Mouse (Mus musculus): ENCODE data around the gene Gm11939.
A peak's percentile ranks its signal among the peaks of the same experiment; 100 is the strongest.
"Not testable (repeated sequence)": the region's sequence is repeated elsewhere in the genome, so short reads cannot be mapped to it uniquely, and the experiment has no call there.

Gene Gm11939

GRCm38 (mm10) chr11:99559366-99559765, at the start of gene Gm11939:
Gene Gm11939, minus strand, starts transcription at chr11:99559466.
- DNase-seq (ENCODE audit: low read depth, low spot score): no peak

GRCm38 (mm10) chr11:99603208-99603607, 43.9 kb upstream of the Gm11939 start, which contains the start of gene Gm11938:
Gene Gm11938, minus strand, starts transcription at chr11:99603308.
- DNase-seq (ENCODE audit: low read depth, low spot score): not testable (repeated sequence)

- not testable (repeated sequence) for DNase-seq (ENCODE audit: low read depth, low spot score)
Measured at GRCm38 (mm10) chr11:99597742-99598141, 38.5 kb upstream of the Gm11939 start, which contains the start of gene Krtap9-3. Gene Krtap9-3, minus strand, starts transcription at chr11:99598105.

- no peak for DNase-seq (ENCODE audit: low read depth, low spot score)
Measured at GRCm38 (mm10) chr11:99590981-99591380, 31.7 kb upstream of the Gm11939 start, which contains the start of gene Krtap1-3. Gene Krtap1-3, minus strand, starts transcription at chr11:99591339.

- DNase-seq (ENCODE audit: low read depth, low spot score): no peak
Measured at GRCm38 (mm10) chr11:99585096-99585495, 25.8 kb upstream of the Gm11939 start.

- no peak for DNase-seq (ENCODE audit: low read depth, low spot score)
Measured at GRCm38 (mm10) chr11:99583245-99583704, 24.0 kb upstream of the Gm11939 start, which contains the start of gene Krtap1-4. Gene Krtap1-4, minus strand, starts transcription at chr11:99583654.

- DNase-seq (ENCODE audit: low read depth, low spot score): no peak
Measured at GRCm38 (mm10) chr11:99581564-99581963, 22.3 kb upstream of the Gm11939 start.

- DNase-seq (ENCODE audit: low read depth, low spot score): no peak
Measured at GRCm38 (mm10) chr11:99581051-99581450, 21.8 kb upstream of the Gm11939 start.

GRCm38 (mm10) chr11:99580636-99581035, 21.4 kb upstream of the Gm11939 start, which contains the start of gene Krtap1-5:
Gene Krtap1-5, minus strand, starts transcription at chr11:99581016.
- DNase-seq (ENCODE audit: low read depth, low spot score): no peak

GRCm38 (mm10) chr11:99574106-99574505, 14.8 kb upstream of the Gm11939 start:
- peak; percentile 73 for DNase-seq (ENCODE audit: low read depth, low spot score)

GRCm38 (mm10) chr11:99573164-99573563, 13.9 kb upstream of the Gm11939 start:
- DNase-seq (ENCODE audit: low read depth, low spot score): no peak

GRCm38 (mm10) chr11:99566530-99566929, 7.3 kb upstream of the Gm11939 start, which contains the start of gene Krtap3-1:
Gene Krtap3-1, minus strand, starts transcription at chr11:99566630.
- no peak for DNase-seq (ENCODE audit: low read depth, low spot score)

GRCm38 (mm10) chr11:99562580-99562979, 3.3 kb upstream of the Gm11939 start:
- DNase-seq (ENCODE audit: low read depth, low spot score): no peak

- no peak for DNase-seq (ENCODE audit: low read depth, low spot score)
Measured at GRCm38 (mm10) chr11:99557976-99558745, 1.1 kb downstream of the Gm11939 start.

- no peak for DNase-seq (ENCODE audit: low read depth, low spot score)
Measured at GRCm38 (mm10) chr11:99556753-99557152, 2.5 kb downstream of the Gm11939 start, which contains the start of gene Krtap3-2. Gene Krtap3-2, minus strand, starts transcription at chr11:99556853.

- no peak for DNase-seq (ENCODE audit: low read depth, low spot score)
Measured at GRCm38 (mm10) chr11:99556195-99556594, 3.1 kb downstream of the Gm11939 start.

GRCm38 (mm10) chr11:99550765-99551164, 8.5 kb downstream of the Gm11939 start, which contains the start of gene Krtap3-3:
Gene Krtap3-3, minus strand, starts transcription at chr11:99550865.
- no peak for DNase-seq (ENCODE audit: low read depth, low spot score)

GRCm38 (mm10) chr11:99547892-99548291, 11.4 kb downstream of the Gm11939 start:
- DNase-seq (ENCODE audit: low read depth, low spot score): peak; percentile 11

GRCm38 (mm10) chr11:99539721-99540120, 19.5 kb downstream of the Gm11939 start:
- no peak for DNase-seq (ENCODE audit: low read depth, low spot score)

- DNase-seq (ENCODE audit: low read depth, low spot score): no peak
Measured at GRCm38 (mm10) chr11:99521288-99521860, 37.9 kb downstream of the Gm11939 start, which contains the start of gene Krt39. Gene Krt39, minus strand, starts transcription at chr11:99521338.

GRCm38 (mm10) chr11:99514098-99514497, 45.2 kb downstream of the Gm11939 start:
- no peak for DNase-seq (ENCODE audit: low read depth, low spot score)

Data from A20 (cell line).